Mouse (Mus musculus): Measurements from ENCODE around the gene Zfp981.
"Not testable (repeated sequence)": the region's sequence is repeated elsewhere in the genome, so short reads cannot be mapped to it uniquely, and the experiment has no call there.

The Zfp981 gene

DNA sequence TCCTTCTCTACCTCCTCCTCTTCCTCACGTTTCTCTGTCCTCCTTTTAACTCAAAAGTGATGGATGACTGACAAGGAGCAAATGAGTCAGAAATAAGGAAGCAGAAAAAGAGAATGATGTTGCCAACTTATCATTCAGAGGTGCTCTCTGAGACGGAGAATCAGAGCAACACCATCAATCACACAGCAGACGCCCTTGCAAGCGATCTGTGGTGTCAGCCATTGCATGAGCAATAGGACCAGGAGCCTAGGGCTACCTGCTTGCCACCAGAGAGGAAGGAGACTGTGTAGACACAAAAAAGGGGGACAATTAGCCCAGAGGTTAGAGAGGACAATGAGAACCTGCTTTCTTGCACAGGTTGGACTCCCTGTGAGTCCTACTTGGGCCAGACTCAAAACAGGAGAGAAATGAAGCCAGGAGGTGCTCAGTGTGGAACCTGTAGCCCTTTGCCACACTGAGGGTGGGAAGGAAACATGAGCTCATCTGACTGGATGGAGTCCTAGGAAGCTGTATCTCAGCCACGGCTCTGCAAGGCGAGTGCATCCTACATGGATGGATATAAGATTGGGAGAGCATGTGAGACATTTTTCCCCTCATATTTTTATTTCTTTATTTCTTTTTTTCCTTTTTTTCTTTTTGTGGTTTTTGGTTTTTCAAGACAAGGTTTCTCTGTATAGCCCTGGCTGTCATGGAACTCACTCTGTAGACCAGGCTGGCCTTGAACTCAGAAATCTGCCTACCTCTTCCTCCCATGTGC, 16.5 kb upstream of the Zfp981 start:
- DNase-seq (ENCODE audit: low spot score), result not testable (repeated sequence)

DNA sequence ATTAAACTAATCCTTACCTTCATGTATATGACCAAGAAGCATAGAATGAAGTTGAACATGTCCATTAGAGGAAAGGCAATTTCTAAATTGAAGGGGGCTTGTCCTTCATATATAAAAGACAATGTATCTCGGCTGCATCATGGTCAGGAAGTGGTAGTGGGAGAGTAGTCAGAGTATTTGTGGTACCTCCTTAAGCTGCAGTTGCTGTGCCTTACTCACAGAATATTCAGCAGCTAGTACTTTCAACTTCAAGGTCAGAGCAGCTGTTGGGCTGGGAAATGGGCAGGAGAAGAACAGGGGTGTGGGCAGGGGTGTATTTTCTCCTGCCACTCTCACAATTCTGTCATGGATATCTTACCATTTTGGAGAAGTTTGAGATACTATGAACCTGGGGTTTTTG, 15.1 kb upstream of the Zfp981 start:
- not testable (repeated sequence) for DNase-seq (ENCODE audit: low spot score)

DNA sequence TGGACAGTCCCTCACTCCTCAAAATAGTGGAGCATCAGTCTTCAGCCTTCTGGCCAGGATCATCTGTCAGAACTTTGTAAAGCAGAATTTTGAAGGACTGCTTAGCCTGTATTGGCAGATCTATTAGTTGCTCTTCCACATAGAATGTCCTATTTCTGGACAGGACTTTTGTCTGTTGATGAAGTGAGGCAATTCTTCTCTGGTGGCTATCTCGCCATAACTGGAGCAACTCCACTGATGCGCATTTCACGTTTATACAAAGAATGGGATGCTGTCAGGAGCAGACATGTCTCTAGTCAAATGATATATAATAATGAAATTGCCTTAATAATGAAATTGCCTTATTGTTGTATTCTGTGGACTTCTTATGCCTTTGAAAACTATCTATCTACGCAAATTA, 12.6 kb upstream of the Zfp981 start:
- not testable (repeated sequence) for DNase-seq (ENCODE audit: low spot score)

DNA sequence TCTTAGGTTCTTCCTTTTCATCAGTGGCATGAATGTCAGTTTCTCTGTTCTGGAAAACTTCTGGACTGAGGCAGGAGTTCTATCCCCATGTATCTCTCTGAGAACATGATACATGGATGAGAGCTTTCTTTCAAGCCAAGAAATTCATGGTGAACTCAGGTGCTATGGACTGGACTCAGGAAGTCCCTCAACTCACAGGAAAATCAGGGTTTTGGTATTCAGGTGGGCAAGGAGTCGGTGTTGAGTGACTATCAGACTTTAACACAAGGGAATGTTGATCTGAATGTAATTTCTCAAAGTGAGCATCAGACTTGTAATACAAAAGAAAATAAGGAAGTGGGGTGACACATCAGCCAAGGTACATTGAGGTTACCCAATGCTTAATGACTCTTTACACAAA, 9.8 kb upstream of the Zfp981 start:
- DNase-seq (ENCODE audit: low spot score), result not testable (repeated sequence)

DNA sequence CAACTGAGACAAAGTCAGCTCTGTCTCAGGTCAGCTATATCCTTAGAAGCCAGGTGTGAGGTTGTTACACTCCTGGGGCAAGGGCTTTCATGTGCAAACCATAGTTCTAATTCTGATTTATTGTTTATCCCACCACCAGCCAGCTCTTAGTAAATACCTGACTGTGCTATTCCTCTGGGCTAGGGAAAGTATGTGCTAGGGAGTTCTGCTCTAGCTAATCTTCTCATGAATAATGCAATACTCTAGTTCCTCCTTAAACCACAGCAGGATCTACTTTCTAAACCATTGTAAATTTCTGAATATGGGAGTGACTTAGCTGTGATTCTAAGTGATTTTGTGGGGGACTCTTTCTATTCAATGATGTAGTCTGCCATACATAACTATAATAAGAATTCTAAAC, 9.4 kb upstream of the Zfp981 start:
- no peak for DNase-seq (ENCODE audit: low spot score)

DNA sequence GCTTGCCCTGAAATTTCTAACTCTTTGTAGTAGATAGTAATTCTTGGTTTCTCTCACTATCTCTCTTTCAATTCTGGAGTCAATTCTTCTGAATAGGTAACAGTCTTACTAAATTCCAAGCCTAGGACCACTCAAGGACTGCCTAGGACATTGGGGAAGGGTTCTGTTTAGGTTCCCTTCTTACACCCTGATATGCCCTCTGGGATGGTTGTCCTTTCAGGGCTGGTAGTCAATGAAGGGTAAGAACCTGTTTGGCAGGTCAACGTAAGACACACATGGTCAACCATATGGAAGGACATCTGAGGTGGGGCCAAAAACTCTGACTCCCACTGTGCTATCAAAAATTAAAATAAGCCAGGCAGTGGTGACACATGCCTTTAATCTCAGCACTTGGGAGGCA, 9.0 kb upstream of the Zfp981 start:
- no peak for DNase-seq (ENCODE audit: low spot score)

DNA sequence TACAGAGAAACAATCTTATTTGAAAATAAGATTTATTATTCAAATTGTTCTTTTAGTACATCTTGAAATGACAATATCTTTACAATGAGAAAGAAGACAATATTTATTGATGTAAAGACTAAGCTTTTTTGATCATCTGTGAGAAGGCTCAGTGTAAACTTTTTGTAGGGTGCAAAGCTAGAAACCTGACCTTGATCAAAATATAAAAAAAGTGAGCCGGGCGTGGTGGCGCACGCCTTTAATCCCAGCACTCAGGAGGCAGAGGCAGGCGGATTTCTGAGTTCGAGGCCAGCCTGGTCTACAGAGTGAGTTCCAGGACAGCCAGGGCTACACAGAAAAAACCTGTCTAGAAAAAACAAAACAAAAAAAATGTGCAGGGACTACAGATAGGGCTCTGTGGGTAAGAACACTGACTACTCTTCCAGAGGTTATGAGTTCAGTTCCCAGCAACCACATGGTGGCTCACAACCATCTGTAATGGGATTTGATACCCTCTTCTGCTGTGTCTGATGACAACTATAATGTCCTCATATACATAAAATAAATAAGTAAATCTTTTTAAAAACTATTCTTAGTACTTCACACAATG, 8.4 kb upstream of the Zfp981 start:
- not testable (repeated sequence) for DNase-seq (ENCODE audit: low spot score)

DNA sequence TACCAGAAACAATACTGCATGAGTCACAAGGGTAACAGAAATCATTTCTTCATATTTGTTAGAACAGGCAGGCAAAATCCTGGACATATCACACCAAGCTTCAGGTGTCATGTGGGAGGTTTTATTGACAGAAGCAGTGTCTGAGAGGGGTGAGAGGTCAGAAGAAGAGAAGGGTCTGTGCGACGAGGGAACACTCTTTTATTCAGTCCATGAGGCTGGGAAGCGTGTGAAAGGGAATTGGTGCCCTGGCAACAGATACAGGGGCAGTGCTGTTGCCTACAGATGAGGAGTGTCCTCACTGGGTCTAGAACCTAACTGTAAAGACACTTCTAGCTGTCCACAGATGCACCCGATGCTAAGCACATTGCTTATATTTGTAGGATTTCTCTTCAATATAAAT, 6.8 kb upstream of the Zfp981 start:
- no peak for DNase-seq (ENCODE audit: low spot score)

DNA sequence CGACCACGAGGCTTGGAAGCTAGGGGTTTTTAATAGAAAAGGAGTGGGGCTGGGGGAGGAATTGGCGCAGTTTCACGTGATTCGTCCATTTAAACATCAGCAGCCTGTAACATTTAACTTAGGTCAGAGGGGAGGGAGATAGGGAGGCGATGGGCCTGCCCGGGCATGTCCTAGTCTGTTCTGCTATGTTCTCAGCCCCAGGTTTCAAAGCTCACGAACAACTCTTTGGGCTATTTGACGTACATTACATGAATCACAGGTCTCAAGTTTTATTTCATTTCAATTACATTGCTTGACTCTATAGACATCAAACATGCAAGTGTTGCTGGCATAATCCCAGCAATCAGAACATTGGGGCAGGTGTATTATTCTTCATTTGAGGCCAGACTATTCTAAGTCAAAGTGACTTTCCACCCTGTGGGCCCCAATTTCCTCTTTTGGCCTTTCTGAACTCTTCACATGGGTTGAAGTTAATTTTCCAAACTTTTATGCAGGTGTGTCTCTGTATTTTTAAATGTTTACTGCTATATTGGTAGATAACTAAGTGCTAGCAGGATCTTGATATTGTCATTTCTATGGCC, 4.0 kb upstream of the Zfp981 start:
- DNase-seq (ENCODE audit: low spot score), result not testable (repeated sequence)

DNA sequence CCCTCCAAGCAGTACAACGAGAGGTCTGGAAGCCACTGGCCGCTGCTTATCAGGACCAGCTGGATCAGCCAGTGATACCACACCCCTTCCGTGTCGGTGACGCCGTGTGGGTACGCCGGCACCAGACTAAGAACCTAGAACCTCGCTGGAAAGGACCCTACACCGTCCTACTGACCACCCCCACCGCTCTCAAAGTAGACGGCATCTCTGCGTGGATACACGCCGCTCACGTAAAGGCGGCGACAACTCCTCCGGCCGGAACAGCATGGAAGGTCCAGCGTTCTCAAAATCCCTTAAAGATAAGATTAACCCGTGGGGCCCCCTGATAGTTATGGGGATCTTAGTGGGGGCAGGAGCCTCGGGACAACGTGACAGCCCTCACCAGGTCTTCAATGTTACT, 7.2 kb downstream of the Zfp981 start:
- not testable (repeated sequence) for DNase-seq (ENCODE audit: low spot score)

DNA sequence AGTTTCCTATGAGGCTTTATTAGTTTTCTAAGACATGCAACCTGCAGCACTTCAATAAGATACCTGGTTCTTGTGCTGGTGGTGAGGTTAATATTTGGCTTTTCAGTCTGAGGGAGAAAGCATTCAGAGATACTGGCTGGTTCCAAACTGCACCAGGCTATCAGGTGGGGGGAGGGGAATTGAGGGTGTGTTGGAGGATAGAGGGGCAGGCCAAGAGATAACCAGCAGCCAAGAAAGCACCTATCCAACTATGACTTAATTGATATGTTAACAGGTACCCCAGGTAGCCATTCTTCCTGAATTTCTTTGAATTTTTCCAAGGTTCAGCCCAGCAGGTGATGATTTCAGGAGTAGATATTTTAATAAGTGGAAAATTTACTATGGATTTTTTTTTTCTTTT, 10.0 kb downstream of the Zfp981 start:
- DNase-seq (ENCODE audit: low spot score), result not testable (repeated sequence)

DNA sequence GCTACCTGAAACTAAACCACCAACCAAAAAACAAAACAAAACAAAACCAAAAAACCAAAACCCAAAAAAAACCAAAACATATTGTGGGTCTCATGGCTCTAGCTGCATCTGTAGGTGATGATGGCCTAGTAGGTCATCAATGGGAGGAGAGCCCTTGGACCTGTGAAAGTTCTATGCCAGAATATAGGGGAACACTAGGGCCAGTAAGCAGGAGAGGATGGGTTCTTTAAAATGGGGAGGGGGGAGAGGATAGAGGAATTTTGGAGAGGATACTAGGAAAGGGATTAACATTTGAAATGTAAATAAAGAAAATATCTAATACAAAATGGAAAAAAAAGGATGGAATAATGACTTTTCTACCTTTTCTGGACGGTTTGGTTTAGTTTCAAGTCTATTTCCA, 14.6 kb downstream of the Zfp981 start:
- DNase-seq (ENCODE audit: low spot score), result no peak

DNA sequence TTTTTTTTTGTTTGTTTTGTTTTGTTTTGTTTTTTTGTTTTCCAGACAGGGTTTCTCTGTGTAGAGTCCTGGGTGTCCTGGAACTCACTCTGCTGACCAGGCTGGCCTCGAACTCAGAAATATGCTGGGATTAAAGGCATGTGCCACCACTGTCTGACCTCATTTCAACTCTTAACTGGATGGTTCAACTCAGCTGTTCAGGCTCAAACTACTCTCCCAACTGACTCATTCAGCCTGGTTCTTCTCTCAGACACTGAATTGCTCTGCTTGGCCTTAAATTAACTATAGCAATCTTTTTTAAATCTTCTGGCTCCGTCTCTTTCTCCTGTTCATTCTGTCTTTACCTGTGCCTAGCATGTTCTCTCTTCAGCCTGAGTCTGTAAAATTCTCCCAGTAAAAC, 15.3 kb downstream of the Zfp981 start:
- not testable (repeated sequence) for DNase-seq (ENCODE audit: low spot score)

DNA sequence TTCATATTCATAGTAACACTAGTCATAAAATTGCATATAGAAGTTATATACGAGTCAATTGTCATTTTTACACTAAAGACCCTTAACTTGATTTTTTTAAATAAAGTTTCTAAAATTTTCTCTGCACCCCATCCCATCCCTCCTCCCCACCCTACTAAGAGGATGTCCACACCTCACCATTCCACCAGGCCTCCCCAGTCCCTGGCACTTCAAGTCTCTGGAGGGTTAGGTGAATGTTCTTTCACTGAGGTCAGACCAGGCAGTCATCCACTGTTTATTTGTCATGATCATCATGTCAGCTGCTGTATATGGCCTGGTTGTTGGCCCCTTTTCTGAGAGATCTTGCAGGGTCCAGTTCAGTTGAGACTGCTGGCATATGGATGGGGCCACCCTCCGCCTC, 18.9 kb downstream of the Zfp981 start:
- DNase-seq (ENCODE audit: low spot score), result no peak

DNA sequence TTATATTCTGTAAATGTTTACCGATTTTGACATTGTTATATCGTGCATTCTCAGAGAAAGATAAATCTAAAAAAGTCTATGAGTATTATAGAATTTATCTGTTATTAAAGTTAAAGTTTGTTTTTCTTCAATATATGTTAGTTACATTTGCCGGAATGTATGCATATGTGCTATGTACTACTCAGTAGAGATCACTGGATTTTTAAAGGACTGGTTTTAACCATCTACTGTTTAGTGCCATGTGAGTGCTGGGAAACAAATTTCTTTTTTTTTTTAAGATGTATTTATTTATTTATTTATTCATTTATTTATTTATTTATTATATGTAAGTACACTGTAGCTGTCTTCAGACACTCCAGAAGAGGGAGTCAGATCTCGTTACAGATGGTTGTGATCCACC, 32.7 kb downstream of the Zfp981 start:
- no peak for DNase-seq (ENCODE audit: low spot score)

DNA sequence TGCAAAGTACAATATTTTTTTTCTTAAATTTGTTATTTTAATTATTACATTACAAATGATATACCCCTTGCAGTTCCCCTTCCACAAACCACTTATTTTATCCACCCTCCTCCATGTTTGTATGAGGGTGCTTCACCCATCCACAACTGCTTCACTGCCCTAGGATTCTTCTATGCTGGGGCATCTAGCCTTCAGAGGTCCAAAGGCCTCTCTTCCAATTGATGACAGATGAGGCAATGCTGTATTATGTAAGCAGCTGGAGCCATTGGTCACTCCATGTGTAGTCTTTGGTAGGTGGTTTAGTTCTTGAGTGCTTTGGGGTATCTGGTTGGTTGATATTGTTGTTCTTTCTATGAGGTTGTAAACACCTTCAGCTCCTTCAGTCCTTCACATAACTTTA, 34.1 kb downstream of the Zfp981 start:
- no peak for DNase-seq (ENCODE audit: low spot score)

DNA sequence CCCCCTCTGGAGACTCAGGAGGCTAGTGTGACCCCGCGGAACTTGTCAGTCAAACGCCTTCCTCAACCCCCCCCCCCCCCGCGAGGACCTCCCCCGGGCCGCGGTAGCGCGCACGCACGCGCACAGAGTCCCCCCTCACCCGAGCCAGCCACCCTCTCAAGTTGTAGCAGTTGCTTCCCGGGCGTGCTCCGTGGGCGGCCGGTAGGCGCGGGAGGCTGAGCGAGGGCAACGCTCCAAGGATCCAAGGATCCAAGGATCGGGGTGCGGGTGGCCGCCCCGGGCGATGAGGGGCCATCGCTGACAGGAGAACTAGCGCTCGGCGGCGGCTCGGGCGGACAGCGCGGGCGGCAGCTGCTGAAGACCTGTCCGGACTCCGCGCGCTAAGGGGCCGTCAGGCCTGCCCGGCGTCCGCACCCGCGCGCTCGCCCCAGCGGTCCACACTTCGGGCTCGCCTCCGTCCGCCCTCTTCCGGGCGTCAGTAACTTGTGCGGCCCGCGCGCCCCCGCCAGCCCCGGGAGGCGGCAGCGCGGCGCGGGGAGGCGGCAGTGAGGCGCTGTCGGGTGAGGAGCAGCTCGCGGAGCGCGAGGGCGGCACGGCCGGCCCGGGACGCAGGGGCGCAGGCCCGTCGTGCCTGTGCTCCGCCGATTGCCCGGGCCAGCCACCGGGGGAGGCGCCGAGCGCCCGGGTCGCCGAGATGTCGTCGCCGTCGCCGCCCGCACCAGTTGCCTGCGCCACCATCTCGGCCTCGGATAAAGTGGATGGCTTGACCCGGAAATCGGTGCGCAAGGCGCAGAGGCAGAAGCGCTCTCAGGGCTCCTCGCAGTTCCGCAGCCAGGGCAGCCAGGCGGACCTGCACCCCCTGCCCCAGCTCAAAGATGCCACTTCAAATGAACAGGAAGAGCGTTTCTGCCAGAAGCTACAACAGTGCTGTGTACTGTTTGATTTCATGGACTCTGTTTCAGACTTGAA, 78.4 kb downstream of the Zfp981 start:
- DNase-seq (ENCODE audit: low spot score), result not testable (repeated sequence)

Measured in yolk sac, embryonic 10.5 days (tissue).